Mouse (Mus musculus): ENCODE measurements around the gene Gm21915. TPM values are rescaled to one million over a fixed set of nuclear protein-coding genes. Genes with fewer than 3 reads are reported as not detected.

The Gm21915 gene
- polyA plus RNA-seq (2016; fragmentation: Nextera tagmentation; extraction: Ambion mirVana) = not detected in 2 replicates

DNA sequence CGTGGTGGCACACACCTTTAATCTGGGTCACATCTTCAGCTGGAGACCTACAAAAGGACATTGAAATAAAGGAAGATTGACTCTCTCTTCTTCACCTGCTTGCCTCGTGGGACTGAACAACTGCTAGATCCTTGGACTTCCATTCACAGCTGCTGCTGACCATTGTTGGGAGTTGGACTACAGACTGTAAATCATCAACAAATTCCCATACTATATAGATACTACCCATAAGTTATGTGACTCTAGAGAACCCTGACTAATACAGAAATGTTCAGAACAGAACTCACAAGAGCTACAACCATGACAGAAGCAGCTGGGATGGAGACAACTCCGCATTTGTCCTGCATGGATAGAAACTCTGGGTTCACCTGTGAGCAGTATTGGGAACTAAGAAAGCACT, at the start of gene Gm21915:
TSS of gene Gm21915 (plus strand) at position 301 of the 400 bp plus-strand sequence.
- no peak within 1 kb of the TSS for H3K27ac ChIP-seq (ENCODE audit: poor library complexity, severe bottlenecking)
- no peak within 1 kb of the TSS for H3K4me3 ChIP-seq
- H3K9me3 ChIP-seq (replicated peaks) = no peaks in the 10 kb centered on the region
- H3K4me1 ChIP-seq (replicated peaks) = peaks cover 7% of the 10 kb centered on the region
- H3K4me2 ChIP-seq = no peak within 1 kb of the TSS
- H3K36me3 ChIP-seq = no peaks in the 10 kb centered on the region
- no peak within 1 kb of the TSS for H3K9ac ChIP-seq
- 85% methylated on average over 3 of the region's 3 CpGs for WGBS
- H3K27me3 ChIP-seq (replicated peaks) = no peaks in the 10 kb centered on the region
- no peak for ATAC-seq (ENCODE audit: insufficient number of reproducible peaks, low FRiP score)

DNA sequence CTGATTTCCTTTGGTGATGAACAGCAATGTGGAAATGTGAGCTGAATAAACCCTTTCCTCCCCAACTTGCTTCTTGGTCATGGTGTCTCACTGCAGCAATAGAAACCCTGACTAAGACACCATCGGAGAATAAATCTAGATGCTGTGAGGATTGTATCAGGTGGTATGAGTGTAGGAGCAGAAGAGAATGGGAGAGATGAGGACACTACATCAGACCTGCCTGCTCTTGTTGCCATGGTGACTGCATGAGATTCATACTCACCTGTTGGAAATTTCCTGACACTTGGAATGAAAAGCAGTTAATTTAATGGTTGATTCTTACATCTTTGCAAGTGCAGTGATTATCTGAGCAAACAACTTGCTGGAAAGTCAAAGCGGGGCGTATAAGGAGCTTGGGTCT, 48.1 kb upstream of the Gm21915 start:
- Histone ChIP-seq H3K4me3 (no peak overlapping the region), H3K27ac (ENCODE audit: poor library complexity, severe bottlenecking) (no peak overlapping the region), H3K9ac (no peak overlapping the region), H3K36me3 (no peaks in the 10 kb centered on the region), H3K9me3 (replicated peaks) (no peaks in the 10 kb centered on the region), H3K4me1 (replicated peaks) (peaks cover 5% of the 10 kb centered on the region), H3K27me3 (replicated peaks) (peaks cover 17% of the 10 kb centered on the region), H3K4me2 (no peak overlapping the region)
- ATAC-seq (ENCODE audit: insufficient number of reproducible peaks, low FRiP score) = no peak
- WGBS = 91% methylated on average over 3 of the region's 3 CpGs

DNA sequence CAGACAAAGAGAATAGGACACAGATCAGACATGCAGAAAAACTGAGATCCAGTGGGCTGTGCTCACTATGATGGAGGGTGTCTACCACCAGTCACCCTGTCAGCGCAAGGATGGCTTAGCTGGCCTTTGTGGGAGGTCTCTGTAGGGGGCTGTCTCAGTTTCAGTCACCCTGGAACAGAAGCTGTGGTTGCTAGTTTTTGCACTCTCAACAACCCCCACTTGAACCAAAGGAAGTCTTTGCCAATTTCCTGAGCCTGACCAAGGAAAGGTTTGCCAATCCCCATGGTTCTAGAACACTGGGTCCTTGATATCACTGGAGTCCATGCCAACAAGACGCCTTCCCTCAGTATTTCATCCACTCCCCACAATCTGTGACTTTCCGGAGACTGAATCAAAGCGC, 47.6 kb upstream of the Gm21915 start:
- Histone ChIP-seq H3K27ac (ENCODE audit: poor library complexity, severe bottlenecking) (no peak overlapping the region), H3K9me3 (replicated peaks) (no peaks in the 10 kb centered on the region), H3K27me3 (replicated peaks) (peaks cover 16% of the 10 kb centered on the region), H3K4me1 (replicated peaks) (0 out of 2 replicates have a peak, but pooled peaks cover under 1% of the 10 kb centered on the region), H3K9ac (no peak overlapping the region), H3K36me3 (no peaks in the 10 kb centered on the region), H3K4me3 (no peak overlapping the region), H3K4me2 (no peak overlapping the region)
- ATAC-seq (ENCODE audit: insufficient number of reproducible peaks, low FRiP score) = no peak
- 75% methylated on average over 4 of the region's 4 CpGs for WGBS

DNA sequence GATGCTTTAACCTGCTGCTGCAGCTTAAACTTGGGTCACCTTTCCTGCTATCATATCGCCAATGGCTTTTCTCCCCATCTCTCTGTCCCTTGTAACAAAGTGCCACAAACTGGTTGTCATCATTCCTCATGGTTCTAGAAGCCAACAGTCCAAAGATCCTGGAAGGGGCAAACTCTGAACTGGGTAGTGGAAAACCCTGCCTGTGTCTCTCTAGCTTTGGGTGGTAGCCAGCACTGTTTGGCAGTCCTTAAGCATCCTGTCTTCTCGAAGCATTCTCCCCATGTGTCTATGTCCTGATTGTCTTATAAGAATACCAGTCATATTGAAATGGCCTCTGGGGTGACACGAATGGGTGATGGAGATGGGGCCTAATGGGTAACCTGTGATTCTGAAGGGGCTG, 45.1 kb upstream of the Gm21915 start:
- no peaks in the 10 kb centered on the region for H3K9me3 ChIP-seq (replicated peaks)
- 0 out of 2 replicates have a peak, but pooled peaks cover 3% of the 10 kb centered on the region for H3K27me3 ChIP-seq (replicated peaks)
- ATAC-seq (ENCODE audit: insufficient number of reproducible peaks, low FRiP score) = no peak
- H3K4me3 ChIP-seq = no peak overlapping the region
- WGBS = 69% methylated on average over 3 of the region's 3 CpGs
- H3K27ac ChIP-seq (ENCODE audit: poor library complexity, severe bottlenecking) = no peak overlapping the region
- no peak overlapping the region for H3K4me2 ChIP-seq
- H3K36me3 ChIP-seq = no peaks in the 10 kb centered on the region
- H3K9ac ChIP-seq = no peak overlapping the region
- no peaks in the 10 kb centered on the region for H3K4me1 ChIP-seq (replicated peaks)

DNA sequence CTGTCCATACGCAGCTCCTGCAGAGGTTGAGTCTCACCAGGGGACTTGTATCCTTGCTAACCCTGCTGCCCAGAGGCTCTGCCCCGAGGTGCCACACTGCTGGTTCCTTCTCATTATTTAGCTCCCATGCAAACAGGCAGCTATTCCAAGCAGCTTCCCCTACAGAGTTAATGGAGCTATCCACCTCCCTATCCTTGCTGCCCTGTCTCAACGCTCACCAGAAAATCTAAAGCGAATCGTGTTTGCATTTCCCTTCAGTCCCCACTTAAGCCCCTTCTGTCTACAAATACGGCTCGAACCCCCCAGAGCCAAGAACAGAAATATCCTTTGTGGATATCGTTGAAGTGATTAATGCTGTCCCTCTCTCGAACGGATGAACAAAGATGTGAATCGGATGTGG, 43.8 kb upstream of the Gm21915 start:
- H3K9ac ChIP-seq = no peak overlapping the region
- no peaks in the 10 kb centered on the region for H3K4me1 ChIP-seq (replicated peaks)
- H3K4me2 ChIP-seq = no peak overlapping the region
- H3K27me3 ChIP-seq (replicated peaks) = 0 out of 2 replicates have a peak, but pooled peaks cover 3% of the 10 kb centered on the region
- no peak for ATAC-seq (ENCODE audit: insufficient number of reproducible peaks, low FRiP score)
- no peak overlapping the region for H3K4me3 ChIP-seq
- 53% methylated on average over 11 of the region's 11 CpGs for WGBS
- H3K27ac ChIP-seq (ENCODE audit: poor library complexity, severe bottlenecking) = no peak overlapping the region
- no peaks in the 10 kb centered on the region for H3K36me3 ChIP-seq
- no peaks in the 10 kb centered on the region for H3K9me3 ChIP-seq (replicated peaks)

DNA sequence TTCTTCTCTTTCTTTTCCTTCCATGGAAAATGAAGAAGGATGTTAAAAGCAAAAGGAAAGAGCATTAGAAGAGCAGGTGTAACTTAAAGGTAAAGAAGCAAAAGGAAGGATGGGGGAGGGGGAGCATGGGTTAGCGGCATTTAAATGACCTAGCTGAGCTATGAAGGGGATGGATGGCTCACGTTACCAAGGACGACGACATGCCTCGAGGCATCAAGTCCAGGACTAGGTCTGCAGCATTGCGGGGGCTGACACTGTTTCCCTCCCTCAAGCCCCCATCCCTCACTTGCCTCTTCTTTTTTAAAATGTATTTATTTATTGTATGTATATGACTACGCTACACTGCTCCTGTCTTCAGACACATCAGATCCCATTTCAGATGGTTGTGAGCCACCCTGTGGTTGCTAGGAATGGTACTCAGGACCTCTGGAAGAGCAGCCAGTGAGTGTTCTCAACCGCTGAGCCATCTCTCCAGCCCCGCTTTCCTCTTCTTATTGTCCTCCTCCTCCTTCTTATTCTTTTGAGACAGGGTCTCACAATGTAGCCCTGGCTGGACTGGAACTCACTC, 43.2 kb upstream of the Gm21915 start:
- Histone ChIP-seq H3K27me3 (replicated peaks) (0 out of 2 replicates have a peak, but pooled peaks cover 3% of the 10 kb centered on the region), H3K27ac (ENCODE audit: poor library complexity, severe bottlenecking) (no peak overlapping the region), H3K4me3 (no peak overlapping the region), H3K4me1 (replicated peaks) (no peaks in the 10 kb centered on the region), H3K4me2 (no peak overlapping the region), H3K36me3 (no peaks in the 10 kb centered on the region), H3K9ac (no peak overlapping the region), H3K9me3 (replicated peaks) (no peaks in the 10 kb centered on the region)
- ATAC-seq (ENCODE audit: insufficient number of reproducible peaks, low FRiP score) = no peak
- 45% methylated on average over 9 of the region's 9 CpGs for WGBS

DNA sequence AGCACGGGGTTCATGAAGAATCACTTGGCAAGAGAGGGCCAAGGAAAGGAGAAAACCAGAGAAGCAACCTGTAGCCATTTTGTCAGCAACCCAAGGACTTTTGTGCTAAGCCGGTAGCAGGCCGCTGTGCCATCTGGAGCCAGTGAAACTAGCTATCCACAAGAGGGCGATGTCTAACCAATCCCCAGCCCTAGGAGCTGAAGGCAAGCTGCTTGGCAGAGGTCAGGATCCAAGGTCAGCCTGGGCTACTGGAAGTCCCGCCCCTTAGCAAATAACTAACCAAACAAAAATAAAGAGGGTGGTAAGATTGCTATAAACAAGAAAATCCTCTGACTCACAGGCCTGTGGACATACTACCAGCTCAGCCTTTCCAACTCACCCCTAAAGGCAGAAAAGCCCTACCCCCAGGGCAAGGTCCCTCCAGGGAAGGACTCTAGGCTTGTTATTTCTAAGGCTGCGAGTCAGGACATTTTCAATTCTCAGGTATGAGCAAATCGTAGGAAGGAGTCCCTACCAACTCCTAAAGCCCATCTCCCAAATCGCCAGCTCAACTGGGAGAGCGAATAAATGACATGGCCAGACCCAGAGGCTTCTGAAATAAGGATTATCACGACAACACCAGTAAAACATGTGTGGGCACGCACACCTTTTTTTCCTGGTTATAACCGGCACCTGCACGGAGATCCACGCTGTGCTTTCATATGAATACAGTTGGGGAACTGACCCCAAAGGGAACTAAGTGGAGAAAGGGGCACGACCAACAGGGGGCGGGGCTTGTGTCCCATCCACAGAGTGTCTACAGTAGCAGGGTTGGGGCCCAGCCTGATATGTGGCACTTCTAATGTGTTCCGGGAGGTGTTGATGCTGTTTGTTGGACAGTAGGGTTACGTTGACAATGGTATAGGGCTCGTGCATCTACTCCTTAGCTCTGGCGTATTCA, 42.0 kb upstream of the Gm21915 start:
- Histone ChIP-seq H3K27me3 (replicated peaks) (0 out of 2 replicates have a peak, but pooled peaks cover 3% of the 10 kb centered on the region), H3K4me1 (replicated peaks) (no peaks in the 10 kb centered on the region), H3K36me3 (no peaks in the 10 kb centered on the region), H3K9me3 (replicated peaks) (no peaks in the 10 kb centered on the region), H3K4me3 (no peak overlapping the region), H3K9ac (no peak overlapping the region), H3K4me2 (no peak overlapping the region), H3K27ac (ENCODE audit: poor library complexity, severe bottlenecking) (no peak overlapping the region)
- 65% methylated on average over 20 of the region's 20 CpGs for WGBS
- no peak for ATAC-seq (ENCODE audit: insufficient number of reproducible peaks, low FRiP score)

- H3K4me3 ChIP-seq = no peak overlapping the region
- H3K9ac ChIP-seq = no peak overlapping the region
- H3K4me1 ChIP-seq (replicated peaks) = no peaks in the 10 kb centered on the region
- H3K9me3 ChIP-seq (replicated peaks) = no peaks in the 10 kb centered on the region
- no peaks in the 10 kb centered on the region for H3K36me3 ChIP-seq
- 53% methylated on average over 13 of the region's 13 CpGs for WGBS
- H3K27ac ChIP-seq (ENCODE audit: poor library complexity, severe bottlenecking) = no peak overlapping the region
- H3K27me3 ChIP-seq (replicated peaks) = 0 out of 2 replicates have a peak, but pooled peaks cover 3% of the 10 kb centered on the region
- ATAC-seq (ENCODE audit: insufficient number of reproducible peaks, low FRiP score) = no peak
- H3K4me2 ChIP-seq = no peak overlapping the region
Measured at GRCm38 (mm10) chr9:40629441-40629840, 41.0 kb upstream of the Gm21915 start.

DNA sequence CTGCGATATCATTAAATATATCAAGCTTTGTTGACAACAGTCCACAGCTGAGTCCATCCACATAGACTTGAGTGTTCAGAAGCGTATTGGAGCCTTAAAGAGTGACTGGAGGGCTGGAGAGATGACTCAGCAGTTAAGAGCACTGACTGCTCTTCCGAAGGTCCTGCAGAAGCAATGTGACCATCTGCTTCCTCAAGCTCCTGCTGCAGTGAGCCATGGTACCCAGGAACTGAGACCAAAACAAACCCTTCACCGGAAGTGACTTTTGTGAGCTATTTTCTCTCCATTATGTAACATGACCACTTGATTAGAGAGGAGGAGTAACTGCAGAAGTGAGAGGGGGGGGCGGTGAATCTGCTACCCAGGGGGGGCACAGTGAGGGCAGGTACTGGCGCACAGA, 39.3 kb upstream of the Gm21915 start:
- no peaks in the 10 kb centered on the region for H3K36me3 ChIP-seq
- no peak overlapping the region for H3K9ac ChIP-seq
- H3K27me3 ChIP-seq (replicated peaks) = no peaks in the 10 kb centered on the region
- no peak overlapping the region for H3K27ac ChIP-seq (ENCODE audit: poor library complexity, severe bottlenecking)
- H3K4me1 ChIP-seq (replicated peaks) = no peaks in the 10 kb centered on the region
- H3K9me3 ChIP-seq (replicated peaks) = no peaks in the 10 kb centered on the region
- ATAC-seq (ENCODE audit: insufficient number of reproducible peaks, low FRiP score) = no peak
- no peak overlapping the region for H3K4me3 ChIP-seq
- no peak overlapping the region for H3K4me2 ChIP-seq
- 50% methylated on average over 6 of the region's 6 CpGs for WGBS

DNA sequence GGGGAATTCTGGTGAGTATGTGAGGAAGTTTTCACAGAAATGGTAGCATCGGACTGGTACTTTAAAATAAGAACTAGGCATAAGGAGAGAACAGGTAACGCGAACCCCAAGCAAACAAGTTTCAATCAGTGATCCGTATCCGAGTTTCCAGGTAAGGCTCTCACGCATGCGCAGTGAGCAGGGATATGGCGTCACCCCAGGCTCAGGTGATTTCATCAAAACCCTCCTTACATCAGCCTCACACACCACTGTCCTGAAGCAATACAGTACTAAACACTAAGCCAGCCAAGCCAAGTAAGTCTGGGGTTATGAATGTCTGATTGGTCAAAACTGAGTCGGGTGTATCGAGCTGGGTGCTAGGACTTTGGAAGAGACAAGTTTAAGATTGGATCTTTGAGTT, 38.9 kb upstream of the Gm21915 start:
- H3K4me3 ChIP-seq = no peak overlapping the region
- 84% methylated on average over 10 of the region's 10 CpGs for WGBS
- no peak overlapping the region for H3K4me2 ChIP-seq
- no peak overlapping the region for H3K27ac ChIP-seq (ENCODE audit: poor library complexity, severe bottlenecking)
- no peaks in the 10 kb centered on the region for H3K27me3 ChIP-seq (replicated peaks)
- ATAC-seq (ENCODE audit: insufficient number of reproducible peaks, low FRiP score) = no peak
- H3K4me1 ChIP-seq (replicated peaks) = no peaks in the 10 kb centered on the region
- H3K9me3 ChIP-seq (replicated peaks) = no peaks in the 10 kb centered on the region
- no peaks in the 10 kb centered on the region for H3K36me3 ChIP-seq
- no peak overlapping the region for H3K9ac ChIP-seq

GRCm38 (mm10) chr9:40636054-40636453, 34.4 kb upstream of the Gm21915 start:
- WGBS = 20% methylated on average over 2 of the region's 2 CpGs
- H3K4me2 ChIP-seq = no peak overlapping the region
- H3K27ac ChIP-seq (ENCODE audit: poor library complexity, severe bottlenecking) = no peak overlapping the region
- H3K4me3 ChIP-seq = no peak overlapping the region
- no peak overlapping the region for H3K9ac ChIP-seq
- no peaks in the 10 kb centered on the region for H3K36me3 ChIP-seq
- no peaks in the 10 kb centered on the region for H3K27me3 ChIP-seq (replicated peaks)
- no peak for ATAC-seq (ENCODE audit: insufficient number of reproducible peaks, low FRiP score)
- no peaks in the 10 kb centered on the region for H3K9me3 ChIP-seq (replicated peaks)
- H3K4me1 ChIP-seq (replicated peaks) = peaks cover 8% of the 10 kb centered on the region
